Mouse (Mus musculus): ENCODE measurements around the gene Gm4952.

GRCm38 (mm10) chr19:12636863-12637262 is 37.1 kb downstream of the Gm4952 start:
- no peak for TF ChIP-seq POLR2A (IDR thresholded peaks at IDR 0.05; ENCODE audit: insufficient read depth, low read length)
- TF ChIP-seq CTCF (IDR thresholded peaks at IDR 0.05; ENCODE audit: low read depth, low read length), result no peak
